ENCODE assay signal across 23 mouse cellular contexts in genomic region chr12:79067526-79067925, GRCm38 (mm10). TPM values are rescaled to one million over a fixed set of nuclear protein-coding genes. Genes with fewer than 3 reads are reported as not detected.
DNase-seq lines count a peak whose midpoint lies in the region; ATAC-seq and TF ChIP-seq lines count a peak whose summit lies in the region.
"Had no signal": no experiment of that assay in that cellular context is flagged by ENCODE, and none has a peak within 500 bp of the region (broad histone marks: within the 10 kb centered on the region; RNA-seq: fewer than 3 reads in every experiment).

No protein-coding gene starts in this region.

- no peaks in the 10 kb centered on the region for H3K36me3 ChIP-seq in liver, adult 2 months (ENCODE audit: control insufficient read depth, insufficient read depth, low read length)
- 0 out of 2 replicates have a peak, but pooled peaks cover 2% of the 10 kb centered on the region for H3K36me3 ChIP-seq in liver, embryonic 11.5 days (ENCODE audit: control insufficient read depth, insufficient read depth, low read length)
- H3K36me3 ChIP-seq: liver, embryonic 12.5 days had no signal

- no peak for ATAC-seq in liver, embryonic 11.5 days (replicated peaks; ENCODE audit: low FRiP score)
- ATAC-seq: forebrain, embryonic 13.5 days; hindbrain, embryonic 16.5 days; liver, embryonic 12.5 days; liver, postnatal 0 days; midbrain, embryonic 13.5 days; Patski had no signal

- intact Hi-C loops in gastrocnemius, adult 2 months (cut with DNase I): no loop called here
- intact Hi-C loops in gastrocnemius, postnatal 14 days (cut with DNase I; ENCODE audit: low total_unique reads): no loop called here
- intact Hi-C loops in heart, postnatal 25 days (cut with DNase I): no loop called here

- TF ChIP-seq CTCF in gastrocnemius, adult 2 months (IDR thresholded peaks at IDR 0.05): no peak
- TF ChIP-seq CTCF in liver, adult 2 months (IDR thresholded peaks at IDR 0.05; ENCODE audit: low read depth, low read length): no peak
- TF ChIP-seq CTCF in layer of hippocampus, adult 2 months (conservative IDR thresholded peaks at IDR 0.05): no peak

- WGBS in liver, adult 2 months: 53% methylated on average over 5 of the region's 5 CpGs
- WGBS in liver, embryonic 11.5 days: 85% methylated on average over 5 of the region's 5 CpGs

- TF ChIP-seq POLR2A in liver, adult 2 months (IDR thresholded peaks at IDR 0.05; ENCODE audit: extremely low read depth, insufficient read depth, low read length): no peak

- no peaks in the 10 kb centered on the region for H3K4me1 ChIP-seq in liver, adult 2 months (ENCODE audit: control insufficient read depth, insufficient read depth, low read length)
- no peaks in the 10 kb centered on the region for H3K4me1 ChIP-seq in liver, embryonic 11.5 days (replicated peaks; ENCODE audit: control insufficient read depth, insufficient read depth, low read length)
- H3K4me1 ChIP-seq: forebrain, embryonic 13.5 days; limb, embryonic 12.5 days; liver, embryonic 12.5 days; midbrain, embryonic 13.5 days had no signal

- H3K79me2 ChIP-seq in liver, adult 2 months (ENCODE audit: control insufficient read depth, insufficient read depth, low read length): no peaks in the 10 kb centered on the region

- DNase-seq in gastrocnemius, adult 2 months: peak; percentile 62
- DNase-seq in gastrocnemius, postnatal 14 days: no peak
- peak; percentile 65 for DNase-seq in liver, adult 2 months (ENCODE audit: extremely low read depth, low read depth, low spot score)
- no peak for DNase-seq in liver, embryonic 11.5 days (ENCODE audit: low spot score)
- peak; percentile 44 for DNase-seq in kidney, postnatal 14 days
- DNase-seq in layer of hippocampus, adult 2 months (ENCODE audit: low spot score in 2 of 2): no peak
- no peak for DNase-seq in heart, postnatal 25 days (ENCODE audit: low spot score)
- DNase-seq: adrenal gland, postnatal 10 days; cerebellum, adult 11 months; cerebellum, adult 9-10 months; cerebellum, postnatal 36 days; heart, postnatal 14 days; liver, postnatal 0 days; lung, postnatal 4 days had no signal

- H3K9ac ChIP-seq in liver, adult 2 months (ENCODE audit: low read depth, low read length): no peak overlapping the region
- H3K9ac ChIP-seq in liver, embryonic 11.5 days (ENCODE audit: low read depth, low read length): no peak overlapping the region
- H3K9ac ChIP-seq: forebrain, embryonic 13.5 days; limb, embryonic 12.5 days; liver, embryonic 12.5 days; liver, postnatal 0 days; midbrain, embryonic 13.5 days had no signal

- no peaks in the 10 kb centered on the region for H3K9me3 ChIP-seq in liver, embryonic 11.5 days (ENCODE audit: control insufficient read depth, low read length)
- H3K9me3 ChIP-seq: forebrain, embryonic 13.5 days; limb, embryonic 12.5 days; liver, embryonic 12.5 days; megakaryocyte, embryonic 14.5 days; midbrain, embryonic 13.5 days had no signal

- H3K27ac ChIP-seq in gastrocnemius, adult 2 months: no peak overlapping the region
- no peak overlapping the region for H3K27ac ChIP-seq in liver, adult 2 months (replicated peaks; ENCODE audit: insufficient read depth, low read depth, low read length)
- H3K27ac ChIP-seq in liver, embryonic 11.5 days (ENCODE audit: low read depth, low read length): no peak overlapping the region
- no peak overlapping the region for H3K27ac ChIP-seq in layer of hippocampus, adult 2 months
- H3K27ac ChIP-seq: forebrain, embryonic 13.5 days; left cerebral cortex, adult 2 months; limb, embryonic 12.5 days; liver, embryonic 12.5 days; midbrain, embryonic 13.5 days had no signal

- H3K27me3 ChIP-seq in liver, adult 2 months (ENCODE audit: control insufficient read depth, insufficient read depth, low read length): no peaks in the 10 kb centered on the region
- H3K27me3 ChIP-seq in liver, embryonic 11.5 days (replicated peaks; ENCODE audit: control insufficient read depth, insufficient read depth, low read length): no peaks in the 10 kb centered on the region
- H3K27me3 ChIP-seq: forebrain, embryonic 13.5 days; limb, embryonic 12.5 days; liver, embryonic 12.5 days; midbrain, embryonic 13.5 days; Patski had no signal

- H3K4me3 ChIP-seq in gastrocnemius, adult 2 months: no peak overlapping the region
- no peak overlapping the region for H3K4me3 ChIP-seq in liver, adult 2 months (ENCODE audit: insufficient read depth, low read depth, low read length)
- H3K4me3 ChIP-seq in liver, embryonic 11.5 days (ENCODE audit: low read depth, low read length): no peak overlapping the region
- H3K4me3 ChIP-seq in layer of hippocampus, adult 2 months: no peak overlapping the region
- H3K4me3 ChIP-seq: forebrain, embryonic 13.5 days; left cerebral cortex, adult 2 months; limb, embryonic 12.5 days; liver, embryonic 12.5 days; megakaryocyte, embryonic 14.5 days; midbrain, embryonic 13.5 days had no signal

- H3K4me2 ChIP-seq in liver, embryonic 11.5 days: no peak overlapping the region
- H3K4me2 ChIP-seq: forebrain, embryonic 13.5 days; limb, embryonic 12.5 days; liver, embryonic 12.5 days; midbrain, embryonic 13.5 days had no signal

RNA-seq across cellular contexts. Expression of gene Pigh, which starts 21.9 kb away (rescaled TPM):
- total RNA-seq in gastrocnemius, adult 2 months (2021): 1 to 10 TPM; 2.0 to 2.3 TPM
- total RNA-seq in gastrocnemius, postnatal 14 days (2021): 1 to 10 TPM; 1.9 to 2.9 TPM
- 6.0 and 6.4 TPM in 2 replicates for total RNA-seq in liver, adult 2 months (2014; rRNA removed)
- polyA plus RNA-seq in liver, adult 2 months (2012; rRNA removed): 4.4 and 4.6 TPM in 2 replicates
- polyA plus RNA-seq in liver, embryonic 11.5 days (2014; fragmentation: Nextera tagmentation; extraction: Ambion mirVana): 17.0 and 18.7 TPM in 2 replicates
- 10 to 100 TPM in 1 of 2 experiments, 1 to 10 TPM in 1; 9.8 to 12.6 TPM for total RNA-seq in layer of hippocampus, adult 2 months (2021)
- total RNA-seq in heart, postnatal 25 days (2021): 1 to 10 TPM; 3.8 to 4.0 TPM

RNA-seq across cellular contexts. Expression of gene Plekhh1, which starts 38.6 kb away (rescaled TPM):
- 1 to 10 TPM; 1.1 to 1.3 TPM for total RNA-seq in gastrocnemius, adult 2 months (2021)
- total RNA-seq in gastrocnemius, postnatal 14 days (2021): 1 to 10 TPM; 2.2 to 2.5 TPM
- 0.09 and 0.13 TPM in 2 replicates for total RNA-seq in liver, adult 2 months (2014; rRNA removed)
- polyA plus RNA-seq in liver, adult 2 months (2012; rRNA removed): 0.16 and 0.27 TPM in 2 replicates
- polyA plus RNA-seq in liver, embryonic 11.5 days (2014; fragmentation: Nextera tagmentation; extraction: Ambion mirVana): 0.96 and 1.0 TPM in 2 replicates
- total RNA-seq in layer of hippocampus, adult 2 months (2021): 10 to 100 TPM; 15.3 to 16.1 TPM
- 1 to 10 TPM; 2.6 to 3.6 TPM for total RNA-seq in heart, postnatal 25 days (2021)
- total RNA-seq: monocyte, adult 5-6 weeks had no signal

Comparison
In these comparisons a context has a peak if more than half of its experiments do, and no peak if none do; other contexts are left out.
1. DNase-seq: peak in gastrocnemius, adult 2 months (single experiment), liver, adult 2 months (single experiment) and kidney, postnatal 14 days (single experiment); none in gastrocnemius, postnatal 14 days (single experiment), liver, embryonic 11.5 days (single experiment), layer of hippocampus, adult 2 months (0 of 2) and heart, postnatal 25 days (single experiment).